Mouse (Mus musculus): ENCODE measurements around the gene March8. TPM values are rescaled to one million over a fixed set of nuclear protein-coding genes. Genes with fewer than 3 reads are reported as not detected.

The March8 gene
- polyA plus RNA-seq, 1 experiment = 21.2 TPM

DNA sequence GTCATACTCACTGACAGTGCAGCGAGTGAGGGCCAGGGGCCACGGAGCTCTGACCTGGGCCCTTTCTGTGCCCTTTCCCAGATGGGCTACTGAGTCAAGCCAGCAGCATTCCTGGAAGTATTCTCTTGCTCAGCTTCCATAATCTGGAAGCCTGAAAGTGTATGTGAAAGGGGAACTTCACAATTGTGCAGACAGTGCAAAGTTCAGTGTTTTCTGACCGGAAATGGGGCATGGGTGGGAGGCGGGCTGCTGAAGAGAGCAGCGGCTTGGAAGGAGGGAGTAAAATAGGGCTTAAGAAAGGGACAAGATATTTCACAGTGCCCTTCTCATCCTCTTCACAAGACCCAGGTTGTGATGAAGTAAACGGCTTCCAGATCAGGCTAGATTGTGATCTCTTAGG is 101.7 kb downstream of the March8 start:
- Histone ChIP-seq H3ac (ENCODE audit: control insufficient read depth, insufficient read length, low read depth) (no peak overlapping the region), H3K4me3 (ENCODE audit: insufficient read depth, poor library complexity, severe bottlenecking) (no peak overlapping the region), H3K79me2 (ENCODE audit: control insufficient read depth, insufficient read depth) (no peaks in the 10 kb centered on the region), H3K36me3 (ENCODE audit: control insufficient read depth, insufficient read depth) (no peaks in the 10 kb centered on the region), H3K79me3 (ENCODE audit: low read depth) (no peaks in the 10 kb centered on the region), H3K27me3 (ENCODE audit: control insufficient read depth, insufficient read depth, insufficient read length) (no peaks in the 10 kb centered on the region)
- no peak for TF ChIP-seq MYOG (IDR thresholded peaks at IDR 0.05; ENCODE audit: control insufficient read depth, extremely low read depth, insufficient read length)
- no peak for TF ChIP-seq CTCF (IDR thresholded peaks at IDR 0.05; ENCODE audit: control insufficient read depth, insufficient read depth, insufficient read length)

DNA sequence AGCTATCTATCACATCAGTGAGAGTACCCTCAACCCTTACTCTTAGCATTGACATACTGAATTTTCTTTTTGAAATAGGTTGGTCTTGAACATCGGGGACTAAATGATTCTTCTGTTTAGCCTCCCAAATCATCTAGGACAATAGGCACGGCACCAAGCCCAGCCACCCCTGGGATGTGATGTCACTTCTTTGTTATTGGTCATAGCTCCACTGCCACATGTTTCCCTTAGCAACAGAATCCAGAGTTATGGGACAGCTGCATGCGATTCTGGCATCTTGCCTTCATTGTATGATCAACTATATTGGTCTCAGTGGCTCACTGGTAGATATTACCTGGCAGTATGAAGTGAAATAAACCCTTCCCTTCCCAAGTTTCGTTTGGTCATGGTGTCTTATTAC is 102.6 kb downstream of the March8 start:
- Histone ChIP-seq H3K27me3 (ENCODE audit: control insufficient read depth, insufficient read depth, insufficient read length) (no peaks in the 10 kb centered on the region), H3K79me3 (ENCODE audit: low read depth) (no peaks in the 10 kb centered on the region), H3ac (ENCODE audit: control insufficient read depth, insufficient read length, low read depth) (no peak overlapping the region), H3K79me2 (ENCODE audit: control insufficient read depth, insufficient read depth) (no peaks in the 10 kb centered on the region), H3K36me3 (ENCODE audit: control insufficient read depth, insufficient read depth) (no peaks in the 10 kb centered on the region), H3K4me3 (ENCODE audit: insufficient read depth, poor library complexity, severe bottlenecking) (no peak overlapping the region)
- TF ChIP-seq FOSL1 (IDR thresholded peaks at IDR 0.05; ENCODE audit: insufficient read depth, low read length, poor library complexity, severe bottlenecking) (no peak), USF1 (IDR thresholded peaks at IDR 0.05; ENCODE audit: low read depth) (no peak), MYOD1 (IDR thresholded peaks at IDR 0.05; ENCODE audit: control insufficient read depth, insufficient read length, low read depth) (peak; percentile 28), MYOG (IDR thresholded peaks at IDR 0.05; ENCODE audit: control insufficient read depth, extremely low read depth, insufficient read length) (no peak), CEBPB (IDR thresholded peaks at IDR 0.05; ENCODE audit: low read depth) (no peak)

DNA sequence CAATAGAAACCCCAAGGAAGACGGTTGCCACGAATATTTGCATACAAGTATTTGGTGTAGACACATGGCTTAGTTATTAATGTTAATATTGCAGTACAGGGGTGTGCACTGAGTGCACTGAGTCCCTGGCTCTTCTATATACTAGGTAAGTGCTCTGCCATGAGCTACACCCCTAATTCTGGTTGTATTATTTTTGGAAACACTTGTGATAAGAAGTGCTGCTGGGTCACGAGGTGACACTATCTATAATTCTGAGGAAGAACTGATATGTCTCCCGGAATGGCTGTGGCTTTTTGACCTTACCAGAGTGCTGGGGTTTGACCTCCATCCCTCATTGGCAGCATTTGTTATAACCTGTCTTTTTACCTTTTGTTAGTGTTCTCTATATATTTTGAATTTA is 103.0 kb downstream of the March8 start:
- H3K4me3 ChIP-seq (ENCODE audit: insufficient read depth, poor library complexity, severe bottlenecking) = no peak overlapping the region
- H3K79me3 ChIP-seq (ENCODE audit: low read depth) = no peaks in the 10 kb centered on the region
- no peaks in the 10 kb centered on the region for H3K36me3 ChIP-seq (ENCODE audit: control insufficient read depth, insufficient read depth)
- TF ChIP-seq FOSL1 (IDR thresholded peaks at IDR 0.05; ENCODE audit: insufficient read depth, low read length, poor library complexity, severe bottlenecking) (no peak), MYOD1 (IDR thresholded peaks at IDR 0.05; ENCODE audit: control insufficient read depth, insufficient read length, low read depth) (no peak), USF1 (IDR thresholded peaks at IDR 0.05; ENCODE audit: low read depth) (no peak), CTCF (IDR thresholded peaks at IDR 0.05; ENCODE audit: control insufficient read depth, insufficient read depth, insufficient read length) (no peak), MYOG (IDR thresholded peaks at IDR 0.05; ENCODE audit: control insufficient read depth, extremely low read depth, insufficient read length) (no peak), MAX (IDR thresholded peaks at IDR 0.05) (no peak), CEBPB (IDR thresholded peaks at IDR 0.05; ENCODE audit: low read depth) (no peak)
- H3K79me2 ChIP-seq (ENCODE audit: control insufficient read depth, insufficient read depth) = no peaks in the 10 kb centered on the region
- no peaks in the 10 kb centered on the region for H3K27me3 ChIP-seq (ENCODE audit: control insufficient read depth, insufficient read depth, insufficient read length)
- H3ac ChIP-seq (ENCODE audit: control insufficient read depth, insufficient read length, low read depth) = no peak overlapping the region

DNA sequence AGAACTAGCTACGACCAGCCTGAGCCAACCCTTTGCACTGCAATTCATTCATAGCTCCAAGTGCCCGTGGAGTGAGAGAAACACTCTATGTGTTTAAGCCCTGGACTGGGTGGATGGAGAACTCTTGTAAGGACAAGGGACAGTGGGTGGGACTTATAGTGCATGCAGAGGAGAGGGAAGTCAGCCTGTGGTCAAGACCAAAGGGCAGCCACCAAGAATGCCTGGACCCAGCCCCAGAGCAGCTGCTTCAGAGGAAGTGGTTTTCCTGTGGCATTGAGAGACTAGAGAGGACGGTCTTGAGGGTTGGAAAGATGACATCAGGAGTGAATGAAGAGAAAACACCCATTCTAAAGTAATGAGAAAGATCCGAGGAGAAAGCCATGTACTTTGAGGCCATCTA is 118.0 kb downstream of the March8 start:
- Histone ChIP-seq H3K79me3 (ENCODE audit: low read depth) (no peaks in the 10 kb centered on the region), H3K27me3 (ENCODE audit: control insufficient read depth, insufficient read depth, insufficient read length) (no peaks in the 10 kb centered on the region), H3K79me2 (ENCODE audit: control insufficient read depth, insufficient read depth) (no peaks in the 10 kb centered on the region), H3K36me3 (ENCODE audit: control insufficient read depth, insufficient read depth) (no peaks in the 10 kb centered on the region), H3ac (ENCODE audit: control insufficient read depth, insufficient read length, low read depth) (no peak overlapping the region), H3K4me3 (ENCODE audit: insufficient read depth, poor library complexity, severe bottlenecking) (no peak overlapping the region)
- no peak for TF ChIP-seq MYOG (IDR thresholded peaks at IDR 0.05; ENCODE audit: control insufficient read depth, extremely low read depth, insufficient read length)
- TF ChIP-seq MYOD1 (IDR thresholded peaks at IDR 0.05; ENCODE audit: control insufficient read depth, insufficient read length, low read depth) = peak; percentile 94

DNA sequence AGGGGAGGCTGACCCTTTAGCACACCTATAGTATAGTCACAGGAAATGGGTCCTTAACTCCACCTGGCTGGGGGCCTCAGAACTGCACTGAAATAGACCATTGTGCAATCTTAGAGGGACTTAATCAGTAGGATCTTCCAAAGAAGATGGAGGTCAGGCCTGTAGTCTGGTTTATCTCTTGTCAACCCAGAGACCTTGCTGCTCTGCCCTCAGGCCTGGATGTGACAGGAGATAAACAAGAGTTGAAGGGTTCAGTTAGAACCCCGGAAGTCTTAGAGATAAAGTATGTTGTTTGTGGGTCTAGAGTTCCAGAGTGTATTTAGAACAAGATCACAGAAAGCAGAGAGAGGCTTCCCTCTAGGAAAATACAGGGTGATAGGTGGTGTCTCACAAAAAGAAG is 118.7 kb downstream of the March8 start:
- no peaks in the 10 kb centered on the region for H3K79me2 ChIP-seq (ENCODE audit: control insufficient read depth, insufficient read depth)
- no peak for TF ChIP-seq MYOD1 (IDR thresholded peaks at IDR 0.05; ENCODE audit: control insufficient read depth, insufficient read length, low read depth)
- TF ChIP-seq MYOG (IDR thresholded peaks at IDR 0.05; ENCODE audit: control insufficient read depth, extremely low read depth, insufficient read length) = no peak
- TF ChIP-seq CEBPB (IDR thresholded peaks at IDR 0.05; ENCODE audit: low read depth) = peak; percentile 3
- TF ChIP-seq FOSL1 (IDR thresholded peaks at IDR 0.05; ENCODE audit: insufficient read depth, low read length, poor library complexity, severe bottlenecking) = no peak
- TF ChIP-seq MAX (IDR thresholded peaks at IDR 0.05) = no peak
- no peak for TF ChIP-seq USF1 (IDR thresholded peaks at IDR 0.05; ENCODE audit: low read depth)
- TF ChIP-seq CTCF (IDR thresholded peaks at IDR 0.05; ENCODE audit: control insufficient read depth, insufficient read depth, insufficient read length) = no peak
- no peak overlapping the region for H3K4me3 ChIP-seq (ENCODE audit: insufficient read depth, poor library complexity, severe bottlenecking)
- H3ac ChIP-seq (ENCODE audit: control insufficient read depth, insufficient read length, low read depth) = no peak overlapping the region
- no peaks in the 10 kb centered on the region for H3K79me3 ChIP-seq (ENCODE audit: low read depth)
- H3K27me3 ChIP-seq (ENCODE audit: control insufficient read depth, insufficient read depth, insufficient read length) = no peaks in the 10 kb centered on the region
- no peaks in the 10 kb centered on the region for H3K36me3 ChIP-seq (ENCODE audit: control insufficient read depth, insufficient read depth)

DNA sequence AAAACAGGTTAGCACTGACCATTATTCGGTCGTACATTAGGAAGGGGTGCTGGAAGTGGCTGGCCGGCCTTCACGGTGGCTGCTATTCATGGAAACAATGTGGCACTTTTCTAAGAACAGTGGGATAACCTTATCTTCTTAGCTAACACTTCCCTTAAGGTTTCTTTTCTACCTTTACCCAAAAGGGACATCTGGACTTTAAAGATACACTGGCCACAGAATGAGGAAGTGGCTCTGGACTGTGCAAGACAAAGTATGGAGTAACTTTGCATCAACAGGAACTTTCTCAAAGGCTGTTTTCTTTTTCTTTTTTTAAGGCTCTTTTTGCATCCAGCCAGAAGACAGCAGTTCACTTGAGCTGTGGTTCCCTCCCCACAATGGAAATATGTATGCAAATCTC is 120.9 kb downstream of the March8 start:
- no peaks in the 10 kb centered on the region for H3K79me2 ChIP-seq (ENCODE audit: control insufficient read depth, insufficient read depth)

More for the DNA sequence above, 120.9 kb downstream of the March8 start:
- Histone ChIP-seq H3K4me3 (ENCODE audit: insufficient read depth, poor library complexity, severe bottlenecking) (no peak overlapping the region), H3K36me3 (ENCODE audit: control insufficient read depth, insufficient read depth) (no peaks in the 10 kb centered on the region), H3K27me3 (ENCODE audit: control insufficient read depth, insufficient read depth, insufficient read length) (no peaks in the 10 kb centered on the region), H3ac (ENCODE audit: control insufficient read depth, insufficient read length, low read depth) (no peak overlapping the region), H3K79me3 (ENCODE audit: low read depth) (no peaks in the 10 kb centered on the region)
- TF ChIP-seq MAX (IDR thresholded peaks at IDR 0.05) = no peak
- TF ChIP-seq CEBPB (IDR thresholded peaks at IDR 0.05; ENCODE audit: low read depth) = no peak
- no peak for TF ChIP-seq USF1 (IDR thresholded peaks at IDR 0.05; ENCODE audit: low read depth)
- no peak for TF ChIP-seq MYOD1 (IDR thresholded peaks at IDR 0.05; ENCODE audit: control insufficient read depth, insufficient read length, low read depth)
- no peak for TF ChIP-seq MYOG (IDR thresholded peaks at IDR 0.05; ENCODE audit: control insufficient read depth, extremely low read depth, insufficient read length)
- no peak for TF ChIP-seq FOSL1 (IDR thresholded peaks at IDR 0.05; ENCODE audit: insufficient read depth, low read length, poor library complexity, severe bottlenecking)
- no peak for TF ChIP-seq CTCF (IDR thresholded peaks at IDR 0.05; ENCODE audit: control insufficient read depth, insufficient read depth, insufficient read length)

Other genes with a start within 250 kb of the March8 start
- 11.3 TPM for gene Tmcc1, start 144.5 kb upstream of the March8 start, polyA plus RNA-seq (2012; fragmentation: generic; extraction: Trizol)
- gene Washc2, start 130.0 kb upstream of the March8 start, polyA plus RNA-seq (2012; fragmentation: generic; extraction: Trizol) = 25.6 TPM
- 0.99 TPM for gene Zfand4, start 73.8 kb upstream of the March8 start, polyA plus RNA-seq (2012; fragmentation: generic; extraction: Trizol)
- gene Alox5, start 123.2 kb downstream of the March8 start, polyA plus RNA-seq (2012; fragmentation: generic; extraction: Trizol) = 7.1 TPM
- gene Olfr211, start 151.1 kb downstream of the March8 start, polyA plus RNA-seq (2012; fragmentation: generic; extraction: Trizol) = not detected
- gene Olfr212, start 168.5 kb downstream of the March8 start, polyA plus RNA-seq (2012; fragmentation: generic; extraction: Trizol) = 0.01 TPM
- gene Olfr213, start 200.4 kb downstream of the March8 start, polyA plus RNA-seq (2012; fragmentation: generic; extraction: Trizol) = not detected
- gene Gm5580, start 213.1 kb downstream of the March8 start, polyA plus RNA-seq (2012; fragmentation: generic; extraction: Trizol) = 0.25 TPM
- not detected for gene Olfr214, start 216.2 kb downstream of the March8 start, polyA plus RNA-seq (2012; fragmentation: generic; extraction: Trizol)
- 0.01 TPM for gene Olfr215, start 246.2 kb downstream of the March8 start, polyA plus RNA-seq (2012; fragmentation: generic; extraction: Trizol)

Data from C2C12 (cell line).